Mouse (Mus musculus) small intestine, adult 2 months (tissue): Measurements from ENCODE around the gene Lrfn5.

Source experiments
- CTCF ChIP-seq: fragments of 200-500 bp; IDR thresholded peaks from 2 replicates; pipeline ENCODE4 v1.5.1; 2012; ENCODE audit warnings: low read depth, mild to moderate bottlenecking, control low read depth, inconsistent platforms, low read length, moderate library complexity, mixed read lengths; ENCODE audit not compliant: insufficient replicate concordance, insufficient read length; ENCODE audit errors: extremely low read depth
- POLR2A ChIP-seq: fragments of 200-500 bp; IDR thresholded peaks from 2 replicates; pipeline ENCODE4 v1.6.1; 2012; ENCODE audit warnings: low read depth, mild to moderate bottlenecking, control low read depth, inconsistent platforms, low read length, moderate library complexity

GRCm38 (mm10) chr12:61854183-61854582, 331.2 kb downstream of the Lrfn5 start:
- TF ChIP-seq CTCF (no peak), POLR2A (no peak)
